ENCODE assay signal across 14 mouse cellular contexts in genomic region chr17:45973214-45973613, GRCm38 (mm10). TPM values are rescaled to one million over a fixed set of nuclear protein-coding genes. Genes with fewer than 3 reads are reported as not detected.
DNase-seq lines count a peak whose midpoint lies in the region; ATAC-seq lines count a peak whose summit lies in the region.
"Had no signal": no experiment of that assay in that cellular context is flagged by ENCODE, and none has a peak within 500 bp of the region (broad histone marks: within the 10 kb centered on the region; RNA-seq: fewer than 3 reads in every experiment).

No protein-coding gene starts in this region.

- no peak overlapping the region for H3K4me2 ChIP-seq in kidney, embryonic 14.5 days (replicated peaks; ENCODE audit: low read depth, low read length)
- H3K4me2 ChIP-seq in lung, embryonic 16.5 days (ENCODE audit: low read depth, low read length) = no peak overlapping the region
- H3K4me2 ChIP-seq: embryonic facial prominence, embryonic 12.5 days; hindbrain, embryonic 12.5 days; midbrain, embryonic 12.5 days had no signal

- DNase-seq in kidney, adult 11 months = peak; percentile 86
- DNase-seq in limb, embryonic 10.5 days (ENCODE audit: low spot score) = no peak
- peak; percentile 78 for DNase-seq in yolk sac, embryonic 10.5 days (ENCODE audit: low spot score)
- no peak for DNase-seq in left cerebral cortex, postnatal 10 days (ENCODE audit: extremely low spot score in 1 of 2, low spot score in 2 of 2)
- DNase-seq in thymus, adult 18-20 months = no peak
- DNase-seq in gastrocnemius, postnatal 4 days (ENCODE audit: low spot score in 2 of 2) = no peak
- DNase-seq: cerebellum, adult 11 months; heart, adult 18-20 months had no signal

- WGBS in kidney, embryonic 14.5 days = 71% methylated on average over 7 of the region's 7 CpGs
- 94% methylated on average over 7 of the region's 7 CpGs for WGBS in limb, embryonic 10.5 days
- WGBS in lung, embryonic 16.5 days = 55% methylated on average over 7 of the region's 7 CpGs

- no peaks in the 10 kb centered on the region for H3K27me3 ChIP-seq in kidney, embryonic 14.5 days (ENCODE audit: control insufficient read depth, insufficient read depth, low read length)
- H3K27me3 ChIP-seq in limb, embryonic 10.5 days (ENCODE audit: low read depth, poor library complexity, severe bottlenecking) = no peaks in the 10 kb centered on the region
- H3K27me3 ChIP-seq in lung, embryonic 16.5 days (ENCODE audit: control insufficient read depth, insufficient read depth, low read depth, low read length) = no peaks in the 10 kb centered on the region
- H3K27me3 ChIP-seq: embryonic facial prominence, embryonic 12.5 days; hindbrain, embryonic 12.5 days; midbrain, embryonic 12.5 days had no signal

- no peak; the same call in 1 of the 2 replicates for ATAC-seq in kidney, embryonic 14.5 days (ENCODE audit: low FRiP score, low TSS enrichment)
- ATAC-seq in lung, embryonic 16.5 days (ENCODE audit: low read depth) = peak; percentile 16; the same call in 1 of the 2 replicates

- H3K27ac ChIP-seq in kidney, embryonic 14.5 days (ENCODE audit: low read depth, low read length) = no peak overlapping the region
- H3K27ac ChIP-seq in limb, embryonic 10.5 days = peak overlapping the region; percentile 75; the same call in 1 of the 2 replicates
- H3K27ac ChIP-seq in lung, embryonic 16.5 days (ENCODE audit: low read length) = peak overlapping the region; percentile 68
- H3K27ac ChIP-seq: hindbrain, embryonic 12.5 days; left cerebral cortex, adult 2 months; midbrain, embryonic 12.5 days had no signal

- no peaks in the 10 kb centered on the region for H3K36me3 ChIP-seq in kidney, embryonic 14.5 days (ENCODE audit: control insufficient read depth, insufficient read depth, low read length)
- H3K36me3 ChIP-seq in limb, embryonic 10.5 days = no peaks in the 10 kb centered on the region
- no peaks in the 10 kb centered on the region for H3K36me3 ChIP-seq in lung, embryonic 16.5 days (ENCODE audit: control insufficient read depth, insufficient read depth, low read length)
- H3K36me3 ChIP-seq: embryonic facial prominence, embryonic 12.5 days; hindbrain, embryonic 12.5 days; midbrain, embryonic 12.5 days had no signal

- peaks cover 2% of the 10 kb centered on the region; the same call in 1 of the 2 replicates for H3K9me3 ChIP-seq in kidney, embryonic 14.5 days (ENCODE audit: control insufficient read depth, low read length)
- no peaks in the 10 kb centered on the region for H3K9me3 ChIP-seq in limb, embryonic 10.5 days (replicated peaks)
- no peaks in the 10 kb centered on the region for H3K9me3 ChIP-seq in lung, embryonic 16.5 days (ENCODE audit: control insufficient read depth, low read length)
- H3K9me3 ChIP-seq: embryonic facial prominence, embryonic 12.5 days; hindbrain, embryonic 12.5 days; midbrain, embryonic 12.5 days had no signal

- intact Hi-C loops in left cerebral cortex, postnatal 10 days (cut with DNase I) = no loop called here

- peaks cover 1% of the 10 kb centered on the region; the same call in 1 of the 2 replicates for H3K4me1 ChIP-seq in kidney, embryonic 14.5 days (ENCODE audit: control insufficient read depth, insufficient read depth, low read length)
- H3K4me1 ChIP-seq in limb, embryonic 10.5 days = peaks cover 49% of the 10 kb centered on the region
- H3K4me1 ChIP-seq in lung, embryonic 16.5 days (replicated peaks; ENCODE audit: control insufficient read depth, insufficient read depth, low read length) = peaks cover 27% of the 10 kb centered on the region
- H3K4me1 ChIP-seq: hindbrain, embryonic 12.5 days; midbrain, embryonic 12.5 days had no signal

- H3K9ac ChIP-seq in kidney, embryonic 14.5 days (ENCODE audit: low read depth, low read length) = no peak overlapping the region
- H3K9ac ChIP-seq in lung, embryonic 16.5 days (ENCODE audit: low read length) = no peak overlapping the region
- H3K9ac ChIP-seq: embryonic facial prominence, embryonic 12.5 days; hindbrain, embryonic 12.5 days; midbrain, embryonic 12.5 days had no signal

- no peak overlapping the region for H3K4me3 ChIP-seq in kidney, embryonic 14.5 days (ENCODE audit: low read length)
- no peak overlapping the region for H3K4me3 ChIP-seq in limb, embryonic 10.5 days
- H3K4me3 ChIP-seq in lung, embryonic 16.5 days (ENCODE audit: low read length) = no peak overlapping the region
- H3K4me3 ChIP-seq: embryonic facial prominence, embryonic 12.5 days; hindbrain, embryonic 12.5 days; left cerebral cortex, adult 2 months; midbrain, embryonic 12.5 days had no signal

RNA-seq across cellular contexts. Expression of gene Vegfa, which starts 59.0 kb away (rescaled TPM):
- polyA plus RNA-seq in kidney, embryonic 14.5 days (2014; fragmentation: Nextera tagmentation; extraction: Ambion mirVana) = 8.2 and 10.1 TPM in 2 replicates
- polyA plus RNA-seq in limb, embryonic 10.5 days (2016; fragmentation: Nextera tagmentation; extraction: Ambion mirVana) = 2.0 and 3.1 TPM in 2 replicates
- polyA plus RNA-seq in lung, embryonic 16.5 days (2015; fragmentation: Nextera tagmentation; extraction: Ambion mirVana) = 4.5 and 5.7 TPM in 2 replicates
- 10 to 100 TPM; 73.6 to 82.9 TPM for total RNA-seq in left cerebral cortex, postnatal 10 days (2021)
- total RNA-seq in gastrocnemius, postnatal 4 days (2021) = 100 to 1,000 TPM in 1 of 2 experiments, 10 to 100 TPM in 1; 97.0 to 100 TPM

Comparison
In these comparisons a context has a peak if more than half of its experiments do, and no peak if none do; other contexts are left out.
1. DNase-seq: peak in kidney, adult 11 months (single experiment) and yolk sac, embryonic 10.5 days (single experiment); none in limb, embryonic 10.5 days (single experiment), left cerebral cortex, postnatal 10 days (0 of 2), thymus, adult 18-20 months (0 of 2) and gastrocnemius, postnatal 4 days (0 of 2).